Mouse (Mus musculus): ENCODE results near the gene Wdfy3.
"Not testable (repeated sequence)": the region's sequence is repeated elsewhere in the genome, so short reads cannot be mapped to it uniquely, and the experiment has no call there.

The Wdfy3 gene

DNA sequence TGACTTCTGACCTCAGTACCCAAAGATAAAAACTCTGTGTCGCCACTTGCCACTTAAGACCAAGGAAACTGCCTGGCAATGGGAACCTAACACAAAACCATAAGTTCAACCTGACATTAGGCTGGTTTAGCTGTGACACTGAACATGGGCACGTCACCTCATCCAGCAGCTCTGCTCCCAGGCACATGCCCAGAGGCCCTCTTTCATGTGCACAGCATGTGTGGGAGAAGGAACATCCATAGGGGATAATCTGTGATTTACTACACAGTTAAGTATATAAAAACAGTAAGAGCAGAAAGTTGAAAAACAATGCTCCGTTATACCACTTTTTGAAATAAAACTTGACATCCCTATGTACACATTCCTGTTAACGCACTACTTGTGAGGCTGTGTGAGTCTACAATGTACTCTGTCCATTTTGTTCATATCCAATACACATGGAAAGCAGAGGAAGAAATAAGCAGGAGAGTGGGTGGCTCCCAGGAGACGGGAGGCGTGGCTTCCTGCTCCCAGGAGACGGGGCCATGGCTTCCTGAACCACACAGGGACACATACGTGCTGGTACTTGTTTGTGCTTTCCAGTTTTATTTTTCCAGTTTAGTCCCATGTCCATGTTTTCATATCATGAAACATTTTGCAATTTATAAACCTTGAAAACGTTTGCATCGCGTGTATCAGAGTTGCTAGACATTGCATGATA lies 73.5 kb downstream of the Wdfy3 start:
- DNase-seq, result no peak

- no peak for DNase-seq
Measured at GRCm38 (mm10) chr5:101995451-101995995, 74.2 kb downstream of the Wdfy3 start.

GRCm38 (mm10) chr5:101993996-101994395 lies 75.7 kb downstream of the Wdfy3 start:
- DNase-seq, result no peak

DNA sequence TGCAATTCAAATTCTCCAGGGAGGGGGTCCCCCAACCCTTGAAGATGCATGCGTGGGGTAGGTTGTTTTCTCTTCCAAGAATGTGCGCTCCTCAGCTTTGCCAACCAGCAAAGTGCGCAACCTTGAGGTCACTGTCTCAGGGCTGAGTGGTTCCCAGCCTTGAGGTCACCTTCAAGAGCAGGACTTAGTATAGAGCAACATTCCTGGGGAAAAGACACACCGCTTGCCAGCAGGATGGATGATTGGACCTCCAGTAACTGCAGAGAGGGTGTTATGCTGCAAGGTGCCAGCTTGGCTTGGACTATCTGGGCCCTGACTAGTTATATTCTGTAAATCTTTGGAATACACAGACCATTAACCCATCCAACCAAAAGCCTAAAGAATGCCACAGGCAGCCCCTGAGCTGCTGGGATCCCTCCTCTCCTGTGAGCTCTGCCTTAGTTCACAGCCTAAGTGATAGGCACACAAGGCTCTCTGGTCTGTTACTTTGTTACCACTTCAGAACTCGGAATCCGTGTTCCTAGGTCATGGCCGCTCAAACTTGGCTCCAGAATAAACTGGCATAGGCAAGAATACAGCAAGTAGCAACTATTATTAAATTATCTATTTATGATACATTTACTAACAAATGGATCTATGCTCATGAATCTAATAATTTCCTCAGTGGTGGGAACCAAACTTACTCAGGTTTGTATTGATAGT lies 76.6 kb downstream of the Wdfy3 start:
- peak; percentile 66 for DNase-seq

DNA sequence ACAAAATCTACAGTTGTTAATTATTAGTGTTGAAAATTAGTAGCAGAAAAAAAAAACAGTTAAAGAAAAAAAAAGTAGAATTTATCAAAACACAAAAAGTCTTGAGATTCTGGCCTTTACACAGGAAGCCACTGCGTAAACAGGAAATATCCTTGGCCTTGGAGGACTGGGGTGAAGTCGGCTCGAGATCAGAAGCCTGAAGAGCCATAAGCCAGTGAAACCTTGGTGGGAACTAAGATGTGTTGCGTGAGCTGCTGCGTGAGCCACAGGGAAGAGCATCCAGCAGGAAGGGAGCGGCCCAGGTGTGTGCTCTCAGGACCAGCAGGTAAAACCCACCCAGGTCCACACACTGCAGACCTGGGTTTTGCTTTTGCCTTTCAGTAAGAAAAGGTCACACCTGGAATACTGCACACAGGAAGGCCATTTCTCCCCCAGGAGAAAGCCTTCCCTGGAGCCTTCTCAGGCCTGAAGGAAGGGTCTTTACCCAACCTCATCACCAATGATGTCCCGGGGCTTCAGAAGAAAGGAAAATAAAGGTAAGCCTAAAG lies 79.3 kb downstream of the Wdfy3 start:
- DNase-seq, result no peak

- DNase-seq, result no peak
Measured at GRCm38 (mm10) chr5:101988476-101988875, 81.2 kb downstream of the Wdfy3 start.

- no peak for DNase-seq
Measured at GRCm38 (mm10) chr5:101986694-101987093, 83.0 kb downstream of the Wdfy3 start.

DNA sequence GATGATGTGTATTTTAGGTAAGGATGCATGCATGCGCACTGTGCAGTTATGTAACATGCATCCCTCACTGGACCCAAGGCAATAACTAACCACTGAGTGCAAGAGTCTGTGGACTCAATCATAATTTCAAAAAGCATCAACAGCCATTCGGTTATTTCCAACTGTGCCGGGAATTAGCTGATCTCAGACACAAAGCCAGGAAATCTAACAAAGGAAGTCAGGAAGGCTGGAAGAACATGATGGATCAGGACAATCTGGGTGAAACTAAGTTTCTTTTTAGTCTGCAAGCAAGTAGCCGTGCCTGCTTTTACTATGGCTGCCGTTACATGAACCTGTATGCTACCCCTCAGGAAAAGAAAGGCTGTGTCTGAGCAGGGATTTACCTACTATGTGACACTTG lies 87.5 kb downstream of the Wdfy3 start:
- DNase-seq, result no peak

DNA sequence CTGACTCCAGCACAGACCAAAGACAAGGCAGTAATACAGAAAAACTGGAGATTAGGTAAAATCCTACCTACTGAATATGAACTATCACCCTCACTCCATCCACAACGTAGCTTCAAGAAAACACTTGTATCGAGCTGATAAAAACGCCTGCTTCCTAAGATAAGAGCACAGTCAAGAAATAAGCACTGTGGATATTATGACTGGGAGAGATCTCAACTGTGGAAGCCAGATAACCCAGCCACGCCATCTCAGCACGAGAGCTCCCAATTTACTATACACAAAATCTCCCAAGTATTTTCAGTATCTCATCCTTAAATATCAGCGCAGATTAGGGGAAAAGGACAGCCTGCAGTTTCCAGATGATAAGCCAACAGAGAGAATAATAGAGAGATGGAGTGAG lies 90.1 kb downstream of the Wdfy3 start:
- no peak for DNase-seq

DNA sequence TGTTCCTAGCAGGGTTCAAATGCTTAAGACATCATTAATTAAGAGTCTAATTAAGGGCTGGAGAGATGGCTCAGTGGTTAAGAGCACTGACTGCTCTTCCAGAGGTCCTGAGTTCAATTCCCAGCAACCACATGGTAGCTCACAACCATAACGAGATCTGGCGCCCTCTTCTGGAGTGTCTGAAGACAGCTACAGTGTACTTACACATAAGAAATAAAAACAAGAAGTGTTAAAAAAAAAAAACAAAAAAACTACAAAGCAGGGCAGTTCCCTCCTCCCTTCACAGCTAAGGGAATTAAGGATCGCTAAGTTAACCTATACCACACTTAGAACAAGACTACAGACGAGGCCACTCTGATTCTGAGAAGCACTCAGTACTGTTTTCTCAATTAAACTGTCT lies 97.1 kb downstream of the Wdfy3 start:
- DNase-seq, result not testable (repeated sequence)

- peak; percentile 46 for DNase-seq
Measured at GRCm38 (mm10) chr5:101968153-101968851, 101.4 kb downstream of the Wdfy3 start.

GRCm38 (mm10) chr5:101967832-101968152 lies 101.9 kb downstream of the Wdfy3 start:
- no peak for DNase-seq

DNA sequence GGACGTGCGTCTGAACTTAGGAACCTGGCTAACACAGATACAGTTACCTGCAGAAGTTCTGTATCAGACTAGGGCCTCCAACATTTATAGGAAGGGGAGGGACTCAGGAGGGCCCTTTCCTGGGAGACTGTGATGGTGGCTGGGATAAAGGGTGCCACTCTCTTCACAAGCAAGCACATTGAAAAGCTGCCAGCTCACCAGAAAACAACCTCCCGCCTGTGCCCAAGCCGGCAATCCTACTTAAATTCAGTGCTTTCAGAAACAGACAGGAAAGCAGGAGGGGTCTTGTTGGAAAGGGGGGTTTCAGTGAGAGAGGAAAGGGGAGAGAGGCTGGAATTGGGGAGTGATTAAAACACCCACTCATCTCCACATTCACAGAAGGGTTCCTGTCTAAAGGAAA lies 106.9 kb downstream of the Wdfy3 start:
- no peak for DNase-seq

DNA sequence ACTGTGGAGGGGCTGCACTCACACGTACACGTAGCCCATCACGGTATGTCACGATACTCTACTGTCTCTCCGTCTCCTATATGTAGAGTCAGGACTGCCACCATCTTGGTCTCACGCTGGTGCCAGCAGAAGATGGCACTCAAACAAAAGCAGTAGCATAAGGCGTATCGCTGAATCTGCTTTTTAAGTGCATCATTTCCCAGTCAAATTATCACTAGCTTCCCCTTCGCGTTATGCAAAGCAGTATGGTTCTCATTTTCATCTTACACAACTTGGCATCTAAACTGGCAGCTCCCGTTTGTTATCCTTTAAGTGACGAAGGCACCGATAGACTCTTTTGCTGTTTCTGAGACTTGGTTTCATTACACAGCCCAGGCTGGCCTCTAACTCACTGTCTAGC lies 110.4 kb downstream of the Wdfy3 start:
- DNase-seq, result no peak

GRCm38 (mm10) chr5:101958941-101959340 lies 110.8 kb downstream of the Wdfy3 start:
- DNase-seq, result no peak

GRCm38 (mm10) chr5:101957419-101957818 lies 112.3 kb downstream of the Wdfy3 start:
- no peak for DNase-seq

DNA sequence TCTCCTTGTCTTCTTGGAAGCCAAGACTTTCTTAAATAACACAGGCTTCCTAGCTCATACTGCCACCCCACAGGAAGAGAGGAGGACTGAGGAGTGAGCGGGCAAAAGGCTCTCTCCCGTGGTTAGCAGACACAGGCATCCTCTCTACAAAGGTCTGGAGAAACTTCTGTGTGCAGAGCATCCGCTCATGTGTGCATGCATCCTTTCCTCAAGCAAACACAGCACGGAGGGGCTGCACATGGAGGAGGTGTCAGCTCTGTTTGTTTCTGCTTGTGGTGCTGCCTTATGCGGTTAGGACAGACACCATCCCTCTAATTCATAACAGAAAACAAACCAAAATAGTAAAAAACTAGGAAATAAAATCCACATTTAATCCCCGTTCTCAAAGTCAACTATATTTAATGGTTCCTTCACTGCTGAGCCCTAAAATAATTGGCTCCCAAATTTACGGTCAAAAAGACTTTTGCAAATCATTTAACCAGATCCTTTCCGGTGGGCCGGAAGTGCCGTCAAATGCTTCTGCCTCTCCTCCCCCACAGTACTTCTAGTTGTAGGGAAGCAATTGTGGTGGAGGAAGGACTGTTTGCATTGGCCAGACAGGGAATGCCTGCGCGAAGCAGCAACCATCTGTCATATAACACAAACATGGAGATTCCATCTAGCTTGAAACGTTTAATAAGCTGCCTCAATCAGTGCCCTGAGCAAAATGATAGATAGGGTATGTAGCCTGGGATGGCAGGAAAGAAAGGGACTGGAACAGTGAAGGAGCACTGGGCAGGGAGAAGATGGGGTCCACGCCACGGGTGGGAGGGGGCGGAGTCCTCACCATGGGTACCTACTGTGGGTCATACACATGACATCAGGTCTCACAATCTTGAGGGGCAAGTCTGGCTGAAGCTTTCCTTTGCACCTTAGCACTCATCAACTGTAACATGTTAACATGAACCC lies 115.1 kb downstream of the Wdfy3 start:
- no peak for DNase-seq

- DNase-seq, result no peak
Measured at GRCm38 (mm10) chr5:101951918-101952317, 117.8 kb downstream of the Wdfy3 start.

DNA sequence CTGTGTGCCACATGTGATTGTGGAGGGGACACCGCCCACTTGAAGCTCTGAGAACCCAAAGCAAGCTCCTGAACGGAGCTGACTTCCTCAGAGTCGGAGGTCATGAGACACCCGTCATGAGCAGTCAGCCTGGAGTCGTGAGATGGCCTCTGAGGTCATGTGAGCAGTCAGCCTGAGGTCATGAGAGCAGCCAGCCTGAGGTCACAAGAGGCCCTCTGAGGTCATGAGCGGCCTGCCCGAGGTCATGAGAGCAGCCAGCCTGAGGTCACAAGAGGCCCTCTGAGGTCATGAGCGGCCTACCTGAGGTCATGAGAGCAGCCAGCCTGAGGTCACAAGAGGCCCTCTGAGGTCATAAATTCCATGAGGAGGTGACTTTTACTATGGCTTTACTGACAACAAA lies 120.4 kb downstream of the Wdfy3 start:
- DNase-seq, result no peak

DNA sequence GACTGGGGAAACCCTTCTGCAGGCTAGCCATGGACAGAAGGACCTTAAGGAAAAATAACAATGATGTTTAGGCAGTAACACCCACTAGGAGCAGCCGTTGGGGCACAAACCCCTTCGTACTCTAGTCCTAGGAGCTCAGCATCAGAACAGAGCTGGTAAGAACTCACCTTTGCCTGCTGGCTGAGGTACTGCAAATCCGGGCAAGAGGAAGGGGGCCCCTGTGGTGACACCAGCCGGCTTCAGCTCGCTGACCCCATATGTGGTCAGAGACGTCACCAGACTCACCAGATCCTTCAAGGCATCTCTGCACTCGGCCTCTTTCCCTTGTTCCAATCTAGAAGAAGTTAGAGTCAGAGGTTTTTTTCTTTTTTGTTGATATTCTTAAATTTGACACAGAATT lies 121.1 kb downstream of the Wdfy3 start:
- no peak for DNase-seq

DNA sequence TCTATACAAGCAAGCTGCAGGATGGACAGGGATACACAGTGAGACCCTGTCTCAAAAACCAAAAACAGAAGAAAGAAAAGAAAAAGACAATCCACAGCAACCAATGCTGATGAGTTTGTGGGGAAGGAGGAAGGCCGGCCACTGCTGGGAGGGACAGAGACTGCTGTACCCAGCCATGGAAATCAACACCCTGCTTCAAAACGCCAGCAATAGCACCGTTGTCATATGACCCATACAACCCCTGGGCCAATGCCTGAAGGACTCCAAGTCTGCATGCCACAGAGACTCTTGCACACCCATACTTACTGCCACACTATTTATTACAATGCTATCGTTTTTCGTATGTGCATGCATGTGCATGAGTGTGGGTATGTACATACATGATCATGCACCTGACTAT lies 124.0 kb downstream of the Wdfy3 start:
- DNase-seq, result no peak

DNA sequence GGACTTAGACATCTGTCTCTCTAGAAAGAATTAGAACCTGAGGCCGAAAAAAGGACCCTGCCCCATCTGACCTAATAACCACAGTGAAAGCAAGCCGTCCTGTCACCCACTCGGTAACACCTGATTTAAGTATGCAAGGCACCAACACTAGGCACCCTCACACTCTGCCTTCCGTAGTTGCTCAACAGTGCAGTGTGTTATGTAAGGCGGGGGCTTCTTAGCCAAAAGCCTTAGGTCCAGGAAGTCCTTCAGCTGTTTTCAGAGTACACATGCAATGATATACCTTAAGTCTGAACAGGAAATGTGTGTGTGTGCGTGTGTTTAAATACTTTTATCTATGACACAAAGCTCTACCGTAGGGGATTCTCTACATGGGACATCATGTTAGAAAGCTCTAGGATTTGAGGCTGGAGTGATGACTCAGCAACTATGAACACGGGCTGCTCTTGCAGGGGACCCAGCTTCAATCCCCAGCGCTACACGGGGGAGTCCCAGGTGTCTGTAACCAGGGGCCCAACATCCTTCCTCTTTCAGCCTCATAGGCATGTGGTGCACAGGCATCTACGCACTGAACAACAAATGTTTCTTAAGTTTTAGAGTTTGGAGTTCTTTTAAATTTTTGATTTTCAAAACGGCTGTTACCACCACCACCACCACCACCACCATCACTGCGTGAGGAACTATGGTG lies 131.7 kb downstream of the Wdfy3 start:
- no peak for DNase-seq

Measured in kidney, adult 11 months (tissue).